Mouse (Mus musculus) CD4-positive, CD25-positive, alpha-beta regulatory T cell, adult 2 months (primary cell): ENCODE measurements around the gene Arfip1.
A peak's percentile ranks its signal among the peaks of the same experiment; 100 is the strongest.

Experiments
- DNase-seq: peaks from one replicate; pipeline ENCODE4 v3.0.0-alpha.2; 2012; ENCODE audit warnings: low read depth, low spot score

The Arfip1 gene

DNA sequence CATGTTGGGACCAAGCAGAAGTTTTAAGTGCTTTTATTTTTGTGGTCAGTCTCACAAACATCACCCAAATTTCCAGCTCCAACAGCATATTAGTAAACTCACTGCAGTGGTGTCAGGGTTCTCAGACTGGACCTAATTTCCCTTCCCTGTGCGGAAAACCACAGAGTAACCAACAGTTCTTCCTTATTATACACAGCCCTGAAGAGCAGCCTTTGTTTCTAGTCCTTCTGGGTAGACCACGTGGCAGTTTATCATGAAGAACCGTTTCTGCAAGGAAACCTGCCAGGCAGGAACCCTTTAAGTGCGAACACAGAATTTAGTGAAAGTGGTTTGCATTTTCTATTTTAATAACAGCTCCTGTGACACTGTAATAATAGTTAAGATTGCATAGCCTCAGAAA, 90.3 kb downstream of the Arfip1 start:
- DNase-seq: no peak

GRCm38 (mm10) chr3:84488716-84489115, 93.7 kb downstream of the Arfip1 start:
- no peak for DNase-seq

DNA sequence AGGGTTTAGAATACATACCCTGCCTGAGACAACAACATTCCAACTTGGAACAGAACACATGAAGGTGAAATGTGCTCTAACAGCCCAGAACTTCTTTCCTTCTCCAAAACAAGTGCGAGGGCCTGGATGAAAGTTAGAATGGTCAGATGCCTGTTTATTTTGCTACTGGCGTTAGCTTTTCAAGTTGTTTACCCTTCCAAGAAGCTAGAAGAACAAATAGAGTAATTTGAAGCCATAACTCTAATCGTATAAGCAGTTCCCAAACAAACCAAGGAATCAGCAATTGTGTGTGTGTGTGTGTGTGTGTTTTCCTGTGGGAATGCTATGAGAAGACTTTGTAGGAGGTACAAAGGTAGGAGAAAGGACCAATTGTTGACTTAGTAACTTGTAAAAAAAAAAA, 97.5 kb downstream of the Arfip1 start:
- no peak for DNase-seq

GRCm38 (mm10) chr3:84484333-84484732, 98.1 kb downstream of the Arfip1 start:
- DNase-seq: no peak

DNA sequence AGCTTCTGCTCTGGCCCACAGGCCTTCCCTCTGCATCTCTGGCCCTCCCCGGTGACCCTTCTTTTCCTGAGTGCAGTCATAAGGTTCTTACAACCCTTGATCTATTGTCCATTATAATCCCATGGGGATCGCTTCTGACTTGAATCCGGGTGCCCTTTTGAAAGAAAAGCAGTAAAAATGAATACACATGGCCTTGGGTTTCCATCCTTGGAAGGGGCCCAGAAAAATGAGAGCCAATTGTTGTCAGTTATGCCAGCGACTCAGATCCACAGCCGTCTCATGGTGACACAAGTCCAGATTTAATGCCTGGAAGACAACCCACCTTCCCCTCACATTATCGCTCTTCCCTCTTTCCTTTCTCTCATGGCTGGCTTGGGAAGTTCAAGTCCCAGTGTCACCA, 100.3 kb downstream of the Arfip1 start:
- DNase-seq: no peak

DNA sequence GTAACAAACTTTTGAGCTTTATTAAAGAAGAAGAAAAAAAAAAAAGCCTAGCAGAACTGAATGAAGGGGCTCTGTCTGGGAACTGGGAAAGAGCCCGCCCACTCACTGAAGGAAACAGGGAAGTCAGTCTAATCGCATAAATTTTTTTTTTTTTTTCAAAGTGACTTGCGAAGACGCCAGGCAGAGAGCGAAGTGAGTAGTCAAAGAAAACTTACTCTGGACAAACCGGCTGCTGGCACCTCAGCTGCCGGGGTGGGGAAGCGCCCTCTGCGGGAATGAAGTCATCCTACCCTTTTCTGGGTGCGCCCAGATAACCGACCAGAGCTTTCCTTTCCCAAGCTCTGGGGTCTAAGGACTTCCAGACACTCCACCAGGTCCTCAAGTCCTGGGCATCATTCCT, 101.3 kb downstream of the Arfip1 start:
- peak; percentile 14 for DNase-seq

GRCm38 (mm10) chr3:84480006-84480897, 102.2 kb downstream of the Arfip1 start, which contains the start of gene Fhdc1:
TSS of gene Fhdc1 (minus strand) at chr3:84480429.
- DNase-seq: peak; percentile 68

- peak; percentile 40 for DNase-seq
Observed at GRCm38 (mm10) chr3:84479293-84480005, 103.0 kb downstream of the Arfip1 start.

DNA sequence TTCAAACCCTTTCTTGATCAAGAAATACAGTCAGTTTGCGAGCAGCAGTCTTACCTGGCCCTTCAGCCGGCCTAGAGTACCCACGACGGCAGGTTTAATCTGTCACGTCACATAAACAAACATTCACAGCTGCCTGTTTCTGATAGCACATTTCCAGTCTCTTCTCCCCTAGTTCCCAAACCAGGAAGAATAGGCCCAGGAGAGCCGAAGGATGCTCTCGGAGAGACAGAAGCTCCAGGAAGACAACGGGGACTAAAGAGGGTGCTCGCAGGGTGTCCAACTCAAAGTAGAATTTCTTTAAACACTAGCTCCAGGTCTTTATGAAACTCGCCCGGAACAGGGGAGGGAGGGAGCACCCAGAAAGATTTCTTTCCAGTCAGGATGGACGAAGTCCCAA, 103.5 kb downstream of the Arfip1 start:
- no peak for DNase-seq

DNA sequence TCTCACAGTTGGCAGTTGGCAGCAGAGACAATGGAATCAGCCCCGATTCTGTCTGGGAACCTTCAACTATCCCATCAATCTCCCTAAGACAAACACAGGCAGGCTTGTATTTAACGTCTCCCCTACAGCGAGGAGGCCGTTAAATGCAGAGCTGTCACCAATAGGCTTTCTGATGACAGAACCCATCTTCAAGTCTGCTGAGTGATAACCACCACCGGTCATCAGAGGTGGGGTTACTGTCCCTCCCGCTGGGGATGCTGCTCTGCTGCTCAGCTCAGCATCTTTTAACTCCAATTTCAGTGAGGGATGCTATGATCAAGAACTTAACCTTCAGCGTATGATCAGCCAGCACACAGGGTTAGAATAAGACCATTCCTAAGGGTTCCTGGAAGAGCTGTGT, 104.2 kb downstream of the Arfip1 start:
- no peak for DNase-seq

- DNase-seq: peak; percentile 14
Observed at GRCm38 (mm10) chr3:84477498-84477897, 104.9 kb downstream of the Arfip1 start.

DNA sequence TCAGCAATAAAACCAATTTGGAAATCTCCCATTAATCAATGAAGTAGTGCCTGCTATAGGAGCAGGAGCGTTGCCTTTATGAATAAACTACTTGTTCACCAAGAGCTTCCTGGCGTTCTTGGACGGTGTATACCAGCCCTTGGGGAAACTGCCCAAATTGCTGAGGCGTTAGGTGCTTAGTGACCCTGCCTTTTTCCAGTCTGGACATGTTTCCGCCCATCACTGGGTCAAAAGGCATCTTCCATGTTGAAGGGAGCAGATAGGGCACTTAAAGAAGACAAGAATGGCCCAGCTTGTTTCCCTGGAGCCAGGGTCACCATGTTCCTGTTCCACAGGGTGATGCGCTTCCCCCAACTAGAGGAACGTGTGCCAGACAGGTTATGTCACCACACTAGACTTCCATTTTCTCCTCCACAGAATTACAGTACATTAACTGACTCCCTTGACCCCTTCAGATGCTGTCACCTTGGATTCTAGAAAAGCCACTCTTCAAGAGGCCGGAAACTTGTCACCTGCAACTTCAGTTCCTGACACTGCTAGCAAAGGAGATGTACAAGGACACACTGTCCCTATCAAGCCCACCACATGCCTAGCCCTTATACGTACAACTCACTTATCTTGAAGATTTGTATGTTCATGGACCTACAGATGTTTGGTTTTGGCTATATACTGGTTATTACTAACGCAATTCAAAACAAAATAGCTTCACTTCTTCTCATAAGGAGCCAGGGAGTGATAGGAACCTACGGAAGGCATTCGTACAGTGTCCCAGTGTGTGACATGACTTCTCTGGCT, 107.2 kb downstream of the Arfip1 start:
- no peak for DNase-seq

GRCm38 (mm10) chr3:84474398-84474797, 108.0 kb downstream of the Arfip1 start:
- no peak for DNase-seq

DNA sequence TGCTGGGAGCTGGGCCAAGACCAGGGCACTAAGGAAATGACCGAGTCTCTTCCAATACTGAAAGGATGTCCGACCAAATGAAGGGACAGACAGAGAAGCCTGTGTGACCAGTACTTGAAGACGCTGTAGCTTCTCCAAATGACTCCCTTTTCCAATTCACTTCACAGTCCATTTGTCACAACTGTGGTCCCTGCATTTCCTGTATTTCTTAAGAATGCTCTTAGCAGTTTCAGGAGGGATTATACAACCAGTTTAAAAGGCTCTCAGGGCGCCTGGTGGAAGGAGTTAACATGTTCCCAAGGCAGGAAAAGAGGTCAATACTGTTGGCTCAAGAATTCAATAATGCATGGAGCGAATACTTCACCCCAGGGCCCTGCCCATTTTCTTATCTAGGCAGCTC, 109.5 kb downstream of the Arfip1 start:
- DNase-seq: no peak

GRCm38 (mm10) chr3:84472527-84472926, 109.9 kb downstream of the Arfip1 start:
- no peak for DNase-seq

GRCm38 (mm10) chr3:84471146-84471545, 111.3 kb downstream of the Arfip1 start:
- no peak for DNase-seq

DNA sequence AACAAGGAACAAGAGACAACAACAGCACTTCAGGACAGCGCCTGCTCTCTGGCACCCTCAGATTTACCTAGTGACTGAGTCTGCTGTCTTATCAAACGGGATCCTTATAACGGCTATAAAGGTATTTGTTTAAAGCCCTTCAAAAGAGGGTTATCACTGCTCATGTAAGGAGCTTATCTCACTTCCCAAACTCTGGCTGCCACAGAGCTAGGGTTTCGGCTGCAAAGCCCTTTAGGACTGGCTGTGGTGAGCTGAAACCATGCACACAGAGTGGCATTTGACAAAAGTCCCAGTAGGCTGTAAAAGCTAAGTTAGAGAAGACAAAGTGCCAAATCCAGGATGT, 114.3 kb downstream of the Arfip1 start:
- no peak for DNase-seq

- DNase-seq: no peak
Observed at GRCm38 (mm10) chr3:84467419-84468110, 114.9 kb downstream of the Arfip1 start.

DNA sequence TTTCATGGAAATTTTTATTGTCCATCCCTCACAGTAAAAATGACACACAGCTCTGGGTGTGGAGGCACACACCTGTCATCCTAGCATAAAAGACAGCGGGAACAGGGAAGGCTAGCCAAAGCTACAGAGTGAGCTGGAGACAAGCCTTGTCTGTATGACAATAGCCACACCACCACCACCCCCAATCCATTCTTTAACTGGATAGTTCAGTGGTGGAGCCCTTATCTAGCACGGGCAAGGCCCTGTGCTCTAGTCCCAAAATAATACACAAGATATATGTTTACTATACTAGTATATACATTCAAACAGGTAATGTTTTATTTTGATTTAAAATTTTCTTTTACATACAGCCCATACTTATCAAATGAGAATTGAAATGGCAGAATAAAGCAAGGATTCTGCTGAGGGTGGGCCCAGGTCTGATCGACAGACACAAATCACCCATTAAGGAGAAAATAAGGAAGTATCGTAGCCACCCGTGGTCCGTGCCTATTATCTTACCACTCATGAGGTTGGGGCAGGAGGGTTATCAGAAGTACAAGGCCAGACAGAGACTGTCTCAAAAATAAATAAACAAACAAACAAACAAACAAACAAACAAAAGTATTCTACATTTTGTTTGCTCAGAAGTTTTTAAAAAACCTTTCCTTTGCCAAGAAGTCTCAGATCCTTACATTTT, 116.5 kb downstream of the Arfip1 start:
- DNase-seq: no peak

DNA sequence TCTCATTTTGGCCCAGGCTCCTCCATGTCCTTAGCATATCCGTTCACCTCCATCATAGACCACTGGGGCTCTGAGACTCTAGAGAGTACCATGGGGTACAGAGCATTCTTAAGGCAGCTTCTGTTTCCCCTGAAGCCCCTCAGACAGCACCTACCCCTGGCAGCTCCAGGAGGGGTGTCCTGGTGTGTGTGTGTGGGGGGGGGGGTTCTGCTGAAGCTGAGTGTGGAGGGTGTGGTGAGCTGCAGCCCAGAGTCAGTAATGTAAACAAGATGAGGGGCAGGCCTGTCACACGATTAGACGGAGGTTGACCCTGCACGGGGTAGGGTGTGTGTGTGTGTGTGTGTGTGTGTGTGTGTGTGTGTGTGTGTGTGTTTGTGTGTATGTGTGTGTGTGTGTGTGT, 120.7 kb downstream of the Arfip1 start:
- DNase-seq: no peak

- DNase-seq: peak; percentile 34
Observed at GRCm38 (mm10) chr3:84460952-84461351, 121.5 kb downstream of the Arfip1 start.
